8 mouse cellular contexts compared by ENCODE assay signal in the genomic region with DNA sequence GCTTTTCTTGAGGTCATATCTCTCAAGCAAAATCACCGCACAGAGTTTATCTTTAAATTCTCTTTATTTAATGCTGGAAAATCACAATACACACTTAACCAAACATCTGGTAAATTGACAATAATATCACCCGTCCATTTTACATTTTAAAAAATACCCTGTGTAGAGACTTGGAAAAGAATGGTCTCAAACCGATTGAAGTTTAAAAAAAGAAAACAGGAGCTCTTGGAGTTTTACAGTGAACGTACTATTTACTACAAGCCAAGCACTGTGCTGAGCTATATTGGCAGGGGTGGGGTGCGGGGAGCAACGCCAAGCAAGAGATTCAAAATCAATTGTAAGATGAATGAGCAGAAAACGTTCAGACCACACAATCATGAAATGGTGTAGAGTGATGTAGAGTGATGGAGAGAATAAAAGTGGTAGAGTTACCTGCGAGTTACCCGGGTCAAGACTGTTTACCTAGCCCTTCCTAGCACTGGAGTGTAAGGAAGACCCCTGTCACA. TPM values are rescaled to one million over a fixed set of nuclear protein-coding genes. Genes with fewer than 3 reads are reported as not detected.
A peak's percentile ranks its signal among the peaks of the same experiment; 100 is the strongest.
DNase-seq lines count a peak whose midpoint lies in the region; ATAC-seq and TF ChIP-seq lines count a peak whose summit lies in the region.

Gene Ctbs (plus strand): TSS at position 51 of the 506 bp plus-strand sequence.

- H3K4me2 ChIP-seq in kidney, embryonic 15.5 days, result peak within 1 kb of the TSS; percentile 65
- H3K4me2 ChIP-seq in intestine, embryonic 14.5 days (ENCODE audit: low read length), result peak within 1 kb of the TSS; percentile 58
- peak within 1 kb of the TSS; percentile 65 for H3K4me2 ChIP-seq in midbrain, postnatal 0 days (ENCODE audit: low read depth, low read length, poor library complexity, severe bottlenecking)

- no peaks in the 10 kb centered on the region for H3K9me3 ChIP-seq in kidney, embryonic 15.5 days (replicated peaks)
- H3K9me3 ChIP-seq in intestine, embryonic 14.5 days (ENCODE audit: control insufficient read depth, low read length), result no peaks in the 10 kb centered on the region
- no peaks in the 10 kb centered on the region for H3K9me3 ChIP-seq in midbrain, postnatal 0 days (ENCODE audit: low read length)

- TF ChIP-seq CTCF in cortical plate, adult 2 months (IDR thresholded peaks at IDR 0.05; ENCODE audit: extremely low read depth, insufficient read depth, low read length), result no peak
- no peak for TF ChIP-seq CTCF in midbrain, postnatal 0 days (IDR thresholded peaks at IDR 0.05)

- no peak for TF ChIP-seq POLR2A in cortical plate, adult 2 months (IDR thresholded peaks at IDR 0.05; ENCODE audit: extremely low read depth, insufficient read depth, low read length)

- H3K4me3 ChIP-seq in kidney, embryonic 15.5 days (replicated peaks), result peak within 1 kb of the TSS; percentile 59
- H3K4me3 ChIP-seq in cortical plate, adult 2 months (ENCODE audit: insufficient read depth, low read length), result peak within 1 kb of the TSS; percentile 73
- H3K4me3 ChIP-seq in intestine, embryonic 14.5 days (ENCODE audit: low read depth, low read length), result peak within 1 kb of the TSS; percentile 54
- peak within 1 kb of the TSS; percentile 51 for H3K4me3 ChIP-seq in midbrain, postnatal 0 days (ENCODE audit: low read depth, low read length)

- 54% methylated on average over 9 of the region's 9 CpGs for WGBS in kidney, embryonic 15.5 days
- 49% methylated on average over 9 of the region's 9 CpGs for WGBS in intestine, embryonic 14.5 days
- 49% methylated on average over 9 of the region's 9 CpGs for WGBS in midbrain, postnatal 0 days

- peak within 1 kb of the TSS; percentile 66 for H3K9ac ChIP-seq in kidney, embryonic 15.5 days
- H3K9ac ChIP-seq in intestine, embryonic 14.5 days (ENCODE audit: low read length), result peak within 1 kb of the TSS; percentile 70
- H3K9ac ChIP-seq in midbrain, postnatal 0 days (replicated peaks; ENCODE audit: low read length, poor library complexity, severe bottlenecking), result peak within 1 kb of the TSS; percentile 61

- H3K27me3 ChIP-seq in kidney, embryonic 15.5 days, result no peaks in the 10 kb centered on the region
- no peaks in the 10 kb centered on the region for H3K27me3 ChIP-seq in intestine, embryonic 14.5 days (replicated peaks; ENCODE audit: control insufficient read depth, insufficient read depth, low read length)
- H3K27me3 ChIP-seq in midbrain, postnatal 0 days (ENCODE audit: insufficient read depth, low read length), result no peaks in the 10 kb centered on the region

- H3K4me1 ChIP-seq in kidney, embryonic 15.5 days, result peaks cover 16% of the 10 kb centered on the region
- H3K4me1 ChIP-seq in cortical plate, adult 2 months (ENCODE audit: control insufficient read depth, insufficient read depth, low read length), result no peaks in the 10 kb centered on the region
- 0 out of 2 replicates have a peak, but pooled peaks cover 3% of the 10 kb centered on the region for H3K4me1 ChIP-seq in intestine, embryonic 14.5 days (replicated peaks; ENCODE audit: control insufficient read depth, insufficient read depth, low read length)
- peaks cover 2% of the 10 kb centered on the region; the same call in 1 of the 2 replicates for H3K4me1 ChIP-seq in midbrain, postnatal 0 days (ENCODE audit: insufficient read depth, low read length)

- no peak for DNase-seq in kidney, postnatal 36 days
- no peak for DNase-seq in intestine, embryonic 14.5 days (ENCODE audit: low spot score)
- no peak for DNase-seq in midbrain, postnatal 0 days (ENCODE audit: low spot score)
- no peak for DNase-seq in cerebellum, postnatal 10 days
- DNase-seq in right cerebral cortex, adult 18-20 months, result no peak
- no peak for DNase-seq in adrenal gland, adult 2 months

- H3K27ac ChIP-seq in kidney, embryonic 15.5 days, result peak within 1 kb of the TSS; percentile 88
- peak within 1 kb of the TSS; percentile 54 for H3K27ac ChIP-seq in cortical plate, adult 2 months (ENCODE audit: insufficient read depth, low read length)
- H3K27ac ChIP-seq in intestine, embryonic 14.5 days (ENCODE audit: low read depth), result peak within 1 kb of the TSS; percentile 73
- peak within 1 kb of the TSS; percentile 58 for H3K27ac ChIP-seq in midbrain, postnatal 0 days (ENCODE audit: low read depth, low read length)

- no peaks in the 10 kb centered on the region for H3K36me3 ChIP-seq in kidney, embryonic 15.5 days
- no peaks in the 10 kb centered on the region for H3K36me3 ChIP-seq in intestine, embryonic 14.5 days (ENCODE audit: control insufficient read depth, insufficient read depth, low read length)
- no peaks in the 10 kb centered on the region; the same call in 1 of the 2 replicates for H3K36me3 ChIP-seq in midbrain, postnatal 0 days (ENCODE audit: insufficient read depth, low read length)

- no peak for ATAC-seq in kidney, embryonic 15.5 days (replicated peaks; ENCODE audit: low FRiP score)
- ATAC-seq in intestine, embryonic 14.5 days (replicated peaks; ENCODE audit: low FRiP score, low TSS enrichment, low read depth), result no peak
- no peak; the same call in none of the 2 replicates for ATAC-seq in midbrain, postnatal 0 days (ENCODE audit: low FRiP score)

RNA-seq across cellular contexts. Expression of gene Ctbs, which starts in this region (rescaled TPM):
- polyA plus RNA-seq in kidney, embryonic 15.5 days (2015; fragmentation: Nextera tagmentation; extraction: Ambion mirVana), result 12.2 and 12.9 TPM in 2 replicates
- 4.4 and 4.5 TPM in 2 replicates for polyA plus RNA-seq in cortical plate, adult 2 months (2012; rRNA removed)
- polyA plus RNA-seq in intestine, embryonic 14.5 days (2014; fragmentation: Nextera tagmentation; extraction: Ambion mirVana), result 12.1 and 12.8 TPM in 2 replicates
- 6.3 and 6.7 TPM in 2 replicates for total RNA-seq in midbrain, postnatal 0 days (2014; rRNA removed)
- polyA plus RNA-seq in midbrain, postnatal 0 days (2015; fragmentation: Nextera tagmentation; extraction: Ambion mirVana), result 4.3 and 4.7 TPM in 2 replicates
- 1 to 10 TPM; 9.4 to 9.6 TPM for total RNA-seq in adrenal gland, adult 2 months (2021)
- 2.7 and 3.2 TPM in 2 replicates for polyA plus RNA-seq in adrenal gland, adult 2 months (2012; rRNA removed)
